Mouse (Mus musculus) heart, embryonic 16.5 days (tissue): ENCODE measurements at regions not wholly inside any gene's neighbourhood (a gene's known extent, or its start where the extent isn't known, plus 50 kb on each side); places are given as distances from the start of the nearest gene placed in this dataset.

ENCODE experiments used
- ATAC-seq: fragments of 200-750 bp; cut with Nextera tagmentation; replicated peaks from 2 replicates; pipeline ENCODE4 v1.8.0; 2017; ENCODE audit warnings: moderate number of reproducible peaks; ENCODE audit not compliant: insufficient read depth, low FRiP score; ENCODE audit errors: extremely low read depth
- H3K27ac ChIP-seq: fragments of 300-500 bp; sonication (generic); 2 replicates; pipeline ENCODE4 v1.5.1; 2014; ENCODE audit warnings: mild to moderate bottlenecking, low read length, control low read depth, moderate library complexity
- H3K27me3 ChIP-seq: fragments of 300-500 bp; sonication (generic); 2 replicates; pipeline ENCODE4 v1.6.1; 2014; ENCODE audit warnings: low read length, mixed read lengths; ENCODE audit not compliant: control insufficient read depth, insufficient read depth
- H3K36me3 ChIP-seq: fragments of 300-500 bp; sonication (generic); 2 replicates; pipeline ENCODE4 v1.6.1; 2014; ENCODE audit not compliant: control insufficient read depth, insufficient read depth
- H3K4me1 ChIP-seq: fragments of 300-500 bp; sonication (generic); 2 replicates; pipeline ENCODE4 v1.6.1; 2014; ENCODE audit warnings: low read length, mixed read lengths; ENCODE audit not compliant: control insufficient read depth, insufficient read depth
- H3K4me2 ChIP-seq: fragments of 300-500 bp; sonication (generic); 2 replicates; pipeline ENCODE4 v1.6.1; 2014; ENCODE audit warnings: low read depth, mild to moderate bottlenecking, control low read depth, low read length
- H3K4me3 ChIP-seq: fragments of 300-500 bp; sonication (generic); 2 replicates; pipeline ENCODE4 v1.5.1; 2014; ENCODE audit warnings: mild to moderate bottlenecking, control low read depth, low read length
- H3K9ac ChIP-seq: fragments of 300-500 bp; sonication (generic); 2 replicates; pipeline ENCODE4 v1.6.1; 2014; ENCODE audit warnings: low read length, control low read depth
- H3K9me3 ChIP-seq: fragments of 300-500 bp; sonication (generic); replicated peaks from 2 replicates; pipeline ENCODE4 v1.6.1; 2016; ENCODE audit warnings: low read length; ENCODE audit not compliant: control insufficient read depth
- WGBS: fragments of 180-500 bp; shearing (Covaris S2); extraction: QIAGEN DNeasy Blood & Tissue Kit; methylation state at CpG from one replicate; pipeline ENCODE4 v1.1.7; 2014; 5-methylcytosine and 5-hydroxymethylcytosine counted together

- no peak for ATAC-seq
- H3K27ac ChIP-seq: no peak overlapping the region
- H3K36me3 ChIP-seq: no peaks in the 10 kb centered on the region
- H3K4me1 ChIP-seq: no peaks in the 10 kb centered on the region
- peaks cover 4% of the 10 kb centered on the region for H3K9me3 ChIP-seq
- no peak overlapping the region for H3K4me3 ChIP-seq
- H3K4me2 ChIP-seq: no peak overlapping the region
- 76% methylated on average over 5 of the region's 5 CpGs for WGBS
- no peak overlapping the region for H3K9ac ChIP-seq
- no peaks in the 10 kb centered on the region for H3K27me3 ChIP-seq
Measured at GRCm38 (mm10) chr4:153298277-153298676, 184.3 kb downstream of the Ajap1 start.

- no peaks in the 10 kb centered on the region for H3K4me1 ChIP-seq
- H3K4me2 ChIP-seq: no peak overlapping the region
- no peaks in the 10 kb centered on the region for H3K36me3 ChIP-seq
- WGBS: 62% methylated on average over 6 of the region's 6 CpGs
- H3K4me3 ChIP-seq: no peak overlapping the region
- ATAC-seq: no peak
- no peaks in the 10 kb centered on the region for H3K27me3 ChIP-seq
- no peak overlapping the region for H3K27ac ChIP-seq
- H3K9ac ChIP-seq: no peak overlapping the region
- H3K9me3 ChIP-seq: no peaks in the 10 kb centered on the region; the same call in 1 of the 2 replicates
Measured at GRCm38 (mm10) chr4:153294828-153295227, 187.8 kb downstream of the Ajap1 start.

- Histone ChIP-seq H3K27me3 (no peaks in the 10 kb centered on the region), H3K9ac (no peak overlapping the region), H3K4me2 (no peak overlapping the region), H3K36me3 (no peaks in the 10 kb centered on the region), H3K9me3 (no peaks in the 10 kb centered on the region; the same call in 1 of the 2 replicates), H3K4me1 (no peaks in the 10 kb centered on the region), H3K4me3 (no peak overlapping the region), H3K27ac (no peak overlapping the region)
- 53% methylated on average over 3 of the region's 3 CpGs for WGBS
- ATAC-seq: no peak
Measured at GRCm38 (mm10) chr4:153293137-153293536, 189.5 kb downstream of the Ajap1 start.

GRCm38 (mm10) chr4:153288362-153288761 lies 194.2 kb downstream of the Ajap1 start:
- Histone ChIP-seq H3K27ac (no peak overlapping the region), H3K4me3 (no peak overlapping the region), H3K4me2 (no peak overlapping the region), H3K36me3 (no peaks in the 10 kb centered on the region), H3K27me3 (no peaks in the 10 kb centered on the region), H3K9me3 (peaks cover 8% of the 10 kb centered on the region), H3K4me1 (no peaks in the 10 kb centered on the region), H3K9ac (no peak overlapping the region)
- WGBS: 78% methylated on average over 8 of the region's 8 CpGs
- ATAC-seq: no peak

- H3K27me3 ChIP-seq: no peaks in the 10 kb centered on the region
- H3K9ac ChIP-seq: no peak overlapping the region
- peaks cover 12% of the 10 kb centered on the region for H3K9me3 ChIP-seq
- ATAC-seq: no peak
- no peaks in the 10 kb centered on the region for H3K36me3 ChIP-seq
- H3K27ac ChIP-seq: no peak overlapping the region
- 76% methylated on average over 5 of the region's 5 CpGs for WGBS
- H3K4me2 ChIP-seq: no peak overlapping the region
- H3K4me3 ChIP-seq: no peak overlapping the region
- H3K4me1 ChIP-seq: no peaks in the 10 kb centered on the region
Measured at GRCm38 (mm10) chr4:153284209-153284608, 198.4 kb downstream of the Ajap1 start.

GRCm38 (mm10) chr4:153276571-153276970 lies 206.0 kb downstream of the Ajap1 start:
- Histone ChIP-seq H3K27ac (no peak overlapping the region), H3K4me1 (no peaks in the 10 kb centered on the region), H3K27me3 (no peaks in the 10 kb centered on the region), H3K9me3 (0 out of 2 replicates have a peak, but pooled peaks cover 4% of the 10 kb centered on the region), H3K4me2 (no peak overlapping the region), H3K36me3 (no peaks in the 10 kb centered on the region), H3K4me3 (no peak overlapping the region), H3K9ac (no peak overlapping the region)
- 36% methylated on average over 5 of the region's 5 CpGs for WGBS
- ATAC-seq: no peak

GRCm38 (mm10) chr4:153271376-153271775 lies 211.2 kb downstream of the Ajap1 start:
- H3K4me3 ChIP-seq: no peak overlapping the region
- H3K4me2 ChIP-seq: no peak overlapping the region
- H3K9me3 ChIP-seq: 0 out of 2 replicates have a peak, but pooled peaks cover under 1% of the 10 kb centered on the region
- no peaks in the 10 kb centered on the region for H3K36me3 ChIP-seq
- H3K27me3 ChIP-seq: no peaks in the 10 kb centered on the region
- WGBS: 79% methylated on average over 5 of the region's 5 CpGs
- H3K9ac ChIP-seq: no peak overlapping the region
- H3K4me1 ChIP-seq: no peaks in the 10 kb centered on the region
- no peak overlapping the region for H3K27ac ChIP-seq
- no peak for ATAC-seq

GRCm38 (mm10) chr4:153263216-153263805 lies 219.3 kb downstream of the Ajap1 start:
- no peak for ATAC-seq
- WGBS: 62% methylated on average over 15 of the region's 15 CpGs

GRCm38 (mm10) chr4:153260941-153261557 lies 221.6 kb downstream of the Ajap1 start:
- Histone ChIP-seq H3K4me3 (no peak overlapping the region), H3K9ac (no peak overlapping the region), H3K36me3 (no peaks in the 10 kb centered on the region), H3K27me3 (no peaks in the 10 kb centered on the region), H3K4me1 (no peaks in the 10 kb centered on the region), H3K9me3 (no peaks in the 10 kb centered on the region), H3K27ac (no peak overlapping the region), H3K4me2 (no peak overlapping the region)
- no peak for ATAC-seq
- 63% methylated on average over 14 of the region's 14 CpGs for WGBS

More at GRCm38 (mm10) chr4:153263216-153263805, 219.3 kb downstream of the Ajap1 start:
- Histone ChIP-seq H3K9me3 (no peaks in the 10 kb centered on the region), H3K27ac (no peak overlapping the region), H3K36me3 (no peaks in the 10 kb centered on the region), H3K4me2 (no peak overlapping the region), H3K27me3 (no peaks in the 10 kb centered on the region), H3K4me1 (no peaks in the 10 kb centered on the region), H3K4me3 (no peak overlapping the region), H3K9ac (no peak overlapping the region)
